ENCODE assay signal across 24 mouse cellular contexts in the genomic region with DNA sequence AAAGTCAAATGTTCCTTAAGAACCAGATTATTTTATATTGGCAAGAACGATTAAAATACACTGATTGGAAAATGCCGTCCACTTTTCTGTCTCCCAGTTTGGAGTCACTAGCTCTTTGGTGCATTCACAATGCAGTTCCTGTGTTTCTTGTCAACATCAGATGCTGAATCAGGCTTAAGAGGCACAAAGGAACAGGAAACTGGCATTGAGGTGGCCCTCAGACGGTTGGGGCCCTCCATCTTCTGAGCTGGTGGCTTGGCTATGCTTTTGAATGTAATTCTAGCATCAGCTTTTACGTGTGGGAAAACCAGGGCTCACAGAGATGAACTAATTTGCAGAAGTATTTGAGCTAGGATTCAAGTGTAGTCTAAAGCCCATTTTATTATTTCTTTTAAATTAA.
DNase-seq lines count a peak whose midpoint lies in the region; ATAC-seq lines count a peak whose summit lies in the region.
"Had no signal": no experiment of that assay in that cellular context is flagged by ENCODE, and none has a peak within 500 bp of the region (broad histone marks: within the 10 kb centered on the region; RNA-seq: fewer than 3 reads in every experiment).

No protein-coding gene starts in this region.

- peak overlapping the region; percentile 40 for H3K27ac ChIP-seq in forebrain, embryonic 10.5 days
- no peak overlapping the region for H3K27ac ChIP-seq in forebrain, embryonic 11.5 days (ENCODE audit: low read depth, low read length)
- H3K27ac ChIP-seq in midbrain, embryonic 15.5 days = 0 out of 2 replicates have a peak overlapping the region, but pooled peaks have one; percentile 23
- no peak overlapping the region for H3K27ac ChIP-seq in midbrain, embryonic 13.5 days
- peak overlapping the region; percentile 76; the same call in 1 of the 2 replicates for H3K27ac ChIP-seq in limb, embryonic 12.5 days
- H3K27ac ChIP-seq: embryonic facial prominence, embryonic 12.5 days; embryonic facial prominence, embryonic 15.5 days; forebrain, embryonic 13.5 days; hindbrain, embryonic 12.5 days; hindbrain, embryonic 15.5 days had no signal

- 53% methylated on average over 4 of the region's 4 CpGs for WGBS in forebrain, embryonic 10.5 days
- WGBS in forebrain, embryonic 11.5 days = 34% methylated on average over 4 of the region's 4 CpGs
- 47% methylated on average over 4 of the region's 4 CpGs for WGBS in midbrain, embryonic 15.5 days
- WGBS in midbrain, embryonic 13.5 days = 42% methylated on average over 4 of the region's 4 CpGs
- WGBS in limb, embryonic 12.5 days = 26% methylated on average over 4 of the region's 4 CpGs

- no peak for ATAC-seq in forebrain, embryonic 11.5 days (replicated peaks; ENCODE audit: low FRiP score)
- no peak for ATAC-seq in midbrain, embryonic 15.5 days (replicated peaks)
- ATAC-seq in midbrain, embryonic 13.5 days = no peak
- no peak for ATAC-seq in limb, embryonic 12.5 days (ENCODE audit: insufficient number of reproducible peaks, insufficient read depth, low FRiP score, low TSS enrichment, low read depth)
- ATAC-seq: activated CD4-positive, CD25-positive, alpha-beta regulatory T cell, adult 4 months; forebrain, embryonic 13.5 days; forebrain, embryonic 16.5 days had no signal

- no peaks in the 10 kb centered on the region for H3K9me3 ChIP-seq in forebrain, embryonic 10.5 days
- no peaks in the 10 kb centered on the region for H3K9me3 ChIP-seq in forebrain, embryonic 11.5 days (ENCODE audit: control insufficient read depth, low read length)
- H3K9me3 ChIP-seq in midbrain, embryonic 15.5 days = no peaks in the 10 kb centered on the region
- no peaks in the 10 kb centered on the region for H3K9me3 ChIP-seq in midbrain, embryonic 13.5 days
- no peaks in the 10 kb centered on the region for H3K9me3 ChIP-seq in limb, embryonic 12.5 days
- H3K9me3 ChIP-seq: embryonic facial prominence, embryonic 12.5 days; embryonic facial prominence, embryonic 15.5 days; forebrain, embryonic 13.5 days; hindbrain, embryonic 12.5 days; hindbrain, embryonic 15.5 days had no signal

- no peak for DNase-seq in forebrain, embryonic 10.5 days (ENCODE audit: extremely low spot score, low spot score)
- no peak for DNase-seq in forebrain, embryonic 11.5 days (ENCODE audit: low spot score)
- no peak for DNase-seq in left cerebral cortex, adult 11 months (ENCODE audit: low spot score)
- DNase-seq in kidney, postnatal 4 days = no peak
- DNase-seq: adrenal gland, adult 8-10 months; adrenal gland, postnatal 25 days; cerebellum, adult 11-12 months; cerebellum, adult 8-10 months; cerebellum, postnatal 10 days; cerebellum, postnatal 36 days; embryo, embryonic 11 days; gastrocnemius, postnatal 10 days; gastrocnemius, postnatal 36 days had no signal

- no peak overlapping the region for H3K9ac ChIP-seq in forebrain, embryonic 11.5 days (ENCODE audit: low read length)
- no peak overlapping the region for H3K9ac ChIP-seq in midbrain, embryonic 15.5 days
- no peak overlapping the region for H3K9ac ChIP-seq in midbrain, embryonic 13.5 days (replicated peaks)
- H3K9ac ChIP-seq in limb, embryonic 12.5 days (replicated peaks) = no peak overlapping the region
- H3K9ac ChIP-seq: embryonic facial prominence, embryonic 12.5 days; embryonic facial prominence, embryonic 15.5 days; forebrain, embryonic 13.5 days; hindbrain, embryonic 12.5 days; hindbrain, embryonic 15.5 days had no signal

- H3K4me1 ChIP-seq in forebrain, embryonic 10.5 days = peaks cover 13% of the 10 kb centered on the region
- no peaks in the 10 kb centered on the region for H3K4me1 ChIP-seq in forebrain, embryonic 11.5 days (replicated peaks; ENCODE audit: control insufficient read depth, insufficient read depth, low read length)
- no peaks in the 10 kb centered on the region for H3K4me1 ChIP-seq in midbrain, embryonic 15.5 days
- H3K4me1 ChIP-seq in midbrain, embryonic 13.5 days (replicated peaks) = no peaks in the 10 kb centered on the region
- peaks cover 16% of the 10 kb centered on the region for H3K4me1 ChIP-seq in limb, embryonic 12.5 days (replicated peaks)
- H3K4me1 ChIP-seq: embryonic facial prominence, embryonic 12.5 days; embryonic facial prominence, embryonic 15.5 days; forebrain, embryonic 13.5 days; hindbrain, embryonic 12.5 days; hindbrain, embryonic 15.5 days had no signal

- no peak overlapping the region for H3K4me3 ChIP-seq in forebrain, embryonic 10.5 days
- no peak overlapping the region for H3K4me3 ChIP-seq in forebrain, embryonic 11.5 days (ENCODE audit: low read depth, low read length)
- no peak overlapping the region for H3K4me3 ChIP-seq in midbrain, embryonic 15.5 days
- H3K4me3 ChIP-seq in midbrain, embryonic 13.5 days (replicated peaks) = no peak overlapping the region
- no peak overlapping the region for H3K4me3 ChIP-seq in limb, embryonic 12.5 days (replicated peaks)
- H3K4me3 ChIP-seq: embryonic facial prominence, embryonic 12.5 days; embryonic facial prominence, embryonic 15.5 days; forebrain, embryonic 13.5 days; hindbrain, embryonic 12.5 days; hindbrain, embryonic 15.5 days had no signal

- H3K27me3 ChIP-seq in forebrain, embryonic 10.5 days (ENCODE audit: poor library complexity, severe bottlenecking) = no peaks in the 10 kb centered on the region
- no peaks in the 10 kb centered on the region for H3K27me3 ChIP-seq in forebrain, embryonic 11.5 days (ENCODE audit: control insufficient read depth, insufficient read depth, low read length)
- no peaks in the 10 kb centered on the region for H3K27me3 ChIP-seq in midbrain, embryonic 15.5 days (replicated peaks)
- H3K27me3 ChIP-seq in midbrain, embryonic 13.5 days = no peaks in the 10 kb centered on the region
- no peaks in the 10 kb centered on the region for H3K27me3 ChIP-seq in limb, embryonic 12.5 days
- H3K27me3 ChIP-seq: embryonic facial prominence, embryonic 12.5 days; embryonic facial prominence, embryonic 15.5 days; forebrain, embryonic 13.5 days; hindbrain, embryonic 12.5 days; hindbrain, embryonic 15.5 days had no signal

- H3K4me2 ChIP-seq in forebrain, embryonic 11.5 days (ENCODE audit: low read depth, low read length, severe bottlenecking) = no peak overlapping the region
- no peak overlapping the region for H3K4me2 ChIP-seq in midbrain, embryonic 15.5 days
- no peak overlapping the region for H3K4me2 ChIP-seq in midbrain, embryonic 13.5 days (replicated peaks)
- H3K4me2 ChIP-seq in limb, embryonic 12.5 days = no peak overlapping the region
- H3K4me2 ChIP-seq: embryonic facial prominence, embryonic 12.5 days; embryonic facial prominence, embryonic 15.5 days; forebrain, embryonic 13.5 days; heart, embryonic 11.5 days; hindbrain, embryonic 12.5 days; hindbrain, embryonic 15.5 days had no signal

- H3K36me3 ChIP-seq in forebrain, embryonic 10.5 days (replicated peaks) = no peaks in the 10 kb centered on the region
- no peaks in the 10 kb centered on the region for H3K36me3 ChIP-seq in forebrain, embryonic 11.5 days (ENCODE audit: control insufficient read depth, insufficient read depth, low read length)
- H3K36me3 ChIP-seq in midbrain, embryonic 15.5 days (replicated peaks) = no peaks in the 10 kb centered on the region
- H3K36me3 ChIP-seq in midbrain, embryonic 13.5 days = no peaks in the 10 kb centered on the region
- H3K36me3 ChIP-seq in limb, embryonic 12.5 days = no peaks in the 10 kb centered on the region
- H3K36me3 ChIP-seq: embryonic facial prominence, embryonic 12.5 days; embryonic facial prominence, embryonic 15.5 days; hindbrain, embryonic 12.5 days; hindbrain, embryonic 15.5 days had no signal

Comparison
In these comparisons a context has a peak if more than half of its experiments do, and no peak if none do; other contexts are left out.
1. H3K27ac ChIP-seq: peak in forebrain, embryonic 10.5 days (single experiment), midbrain, embryonic 15.5 days (single experiment) and limb, embryonic 12.5 days (single experiment); none in forebrain, embryonic 11.5 days (single experiment) and midbrain, embryonic 13.5 days (single experiment).